Mouse (Mus musculus) telencephalon, adult 2 months (tissue): ENCODE results near the gene Aqr.
"Not testable (repeated sequence)": the region's sequence is repeated elsewhere in the genome, so short reads cannot be mapped to it uniquely, and the experiment has no call there.

Experiments used
- DNase-seq: peaks from one replicate; pipeline ENCODE4 v3.0.0-alpha.2; 2011; ENCODE audit warnings: low read depth, low spot score

The Aqr gene

GRCm38 (mm10) chr2:114186924-114187323, at the start of gene Aqr:
Aqr (minus strand) TSS chr2:114187024.
- DNase-seq = not testable (repeated sequence)

GRCm38 (mm10) chr2:114236566-114236965, 49.7 kb upstream of the Aqr start:
- no peak for DNase-seq

- no peak for DNase-seq
Observed at GRCm38 (mm10) chr2:114235584-114235983, 48.8 kb upstream of the Aqr start.

- DNase-seq = no peak
Observed at GRCm38 (mm10) chr2:114231248-114231647, 44.4 kb upstream of the Aqr start.

GRCm38 (mm10) chr2:114228672-114229071, 41.8 kb upstream of the Aqr start:
- DNase-seq = no peak

GRCm38 (mm10) chr2:114205036-114205435, 18.2 kb upstream of the Aqr start:
- DNase-seq = no peak

- no peak for DNase-seq
Observed at GRCm38 (mm10) chr2:114201574-114201973, 14.8 kb upstream of the Aqr start.

- DNase-seq = peak; percentile 76
Observed at GRCm38 (mm10) chr2:114200932-114201559, 14.2 kb upstream of the Aqr start, which contains the start of gene Zfp770. Zfp770 (minus strand) TSS chr2:114201469.

- DNase-seq = no peak
Observed at GRCm38 (mm10) chr2:114196421-114196820, 9.6 kb upstream of the Aqr start.

- DNase-seq = no peak
Observed at GRCm38 (mm10) chr2:114177802-114178733, 8.8 kb downstream of the Aqr start.

GRCm38 (mm10) chr2:114174651-114175484, 12.0 kb downstream of the Aqr start:
- peak; percentile 85 for DNase-seq

GRCm38 (mm10) chr2:114173248-114173647, 13.6 kb downstream of the Aqr start:
- DNase-seq = no peak

- peak; percentile 69 for DNase-seq
Observed at GRCm38 (mm10) chr2:114167837-114168236, 19.0 kb downstream of the Aqr start.

GRCm38 (mm10) chr2:114161978-114162377, 24.8 kb downstream of the Aqr start:
- DNase-seq = no peak

GRCm38 (mm10) chr2:114157345-114157744, 29.5 kb downstream of the Aqr start:
- no peak for DNase-seq

- no peak for DNase-seq
Observed at GRCm38 (mm10) chr2:114156639-114157038, 30.2 kb downstream of the Aqr start.

- no peak for DNase-seq
Observed at GRCm38 (mm10) chr2:114153247-114153646, 33.6 kb downstream of the Aqr start.

- no peak for DNase-seq
Observed at GRCm38 (mm10) chr2:114146864-114147458, 39.9 kb downstream of the Aqr start.

- DNase-seq = no peak
Observed at GRCm38 (mm10) chr2:114145315-114145801, 41.5 kb downstream of the Aqr start.

- no peak for DNase-seq
Observed at GRCm38 (mm10) chr2:114144915-114145314, 41.9 kb downstream of the Aqr start.

- no peak for DNase-seq
Observed at GRCm38 (mm10) chr2:114143842-114144241, 43.0 kb downstream of the Aqr start.
